Mouse (Mus musculus) adrenal gland, postnatal 25 days (tissue): ENCODE data around the gene Ptprg. TPM values are rescaled to one million over a fixed set of nuclear protein-coding genes. Genes with fewer than 3 reads are reported as not detected.

Source experiments
- DNase-seq: peaks from one replicate; pipeline ENCODE4 v3.0.0; 2021; ENCODE audit warnings: mixed read lengths
- total RNA-seq: library from RNA; stranded (reverse); gene quantifications from 2 replicates; pipeline ENCODE4 v1.2.3, GENCODE M21; 2021

Ptprg gene
- total RNA-seq, 1 experiment from 2014 or later = 106 TPM

GRCm38 (mm10) chr14:11687541-11687940 lies 134.2 kb downstream of the Ptprg start:
- DNase-seq = no peak

DNA sequence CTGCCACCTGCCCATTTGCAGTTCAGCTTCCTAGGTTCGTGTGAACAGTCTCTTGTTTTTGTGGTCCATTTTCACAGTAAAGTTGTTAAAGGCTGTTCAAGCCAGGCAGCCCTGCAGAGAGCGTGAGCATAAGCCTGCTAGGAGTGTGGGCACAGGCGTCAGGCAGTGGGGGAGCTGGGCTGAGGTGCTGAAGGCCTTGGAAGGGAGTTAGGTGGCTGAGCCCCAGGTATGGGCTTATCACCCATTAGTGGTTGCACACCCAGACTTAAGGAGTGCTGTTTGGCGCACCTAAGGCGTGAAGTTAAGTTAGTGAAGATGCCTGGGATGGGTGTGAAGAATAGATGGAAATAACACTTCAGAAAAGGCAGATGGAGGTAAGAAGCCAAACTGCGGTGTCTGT lies 134.8 kb downstream of the Ptprg start:
- no peak for DNase-seq

GRCm38 (mm10) chr14:11690066-11690465 lies 136.7 kb downstream of the Ptprg start:
- DNase-seq = no peak

DNA sequence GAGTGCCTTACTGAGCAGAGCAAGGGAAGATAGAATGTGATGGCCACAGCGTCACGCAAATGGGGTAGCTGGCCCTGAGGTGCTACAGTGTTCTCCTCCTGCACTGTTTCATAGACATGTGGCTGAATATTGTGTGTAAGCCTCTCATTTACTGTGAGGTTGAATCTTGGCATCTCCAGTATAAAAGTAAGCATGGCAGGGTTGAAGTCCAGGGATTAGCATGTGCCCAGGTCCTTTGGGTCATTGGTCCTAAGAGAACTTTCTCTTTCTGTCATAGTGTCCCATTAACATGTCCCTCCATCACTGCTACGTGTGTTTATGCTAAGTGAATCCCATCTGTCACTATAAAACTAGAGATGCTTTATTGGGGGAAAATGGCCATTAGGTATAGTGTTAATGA lies 138.2 kb downstream of the Ptprg start:
- no peak for DNase-seq

- no peak for DNase-seq
Measured at GRCm38 (mm10) chr14:11698880-11699279, 145.5 kb downstream of the Ptprg start.

- no peak for DNase-seq
Measured at GRCm38 (mm10) chr14:11699654-11700053, 146.3 kb downstream of the Ptprg start.

GRCm38 (mm10) chr14:11701516-11702249 lies 148.4 kb downstream of the Ptprg start:
- DNase-seq = no peak

DNA sequence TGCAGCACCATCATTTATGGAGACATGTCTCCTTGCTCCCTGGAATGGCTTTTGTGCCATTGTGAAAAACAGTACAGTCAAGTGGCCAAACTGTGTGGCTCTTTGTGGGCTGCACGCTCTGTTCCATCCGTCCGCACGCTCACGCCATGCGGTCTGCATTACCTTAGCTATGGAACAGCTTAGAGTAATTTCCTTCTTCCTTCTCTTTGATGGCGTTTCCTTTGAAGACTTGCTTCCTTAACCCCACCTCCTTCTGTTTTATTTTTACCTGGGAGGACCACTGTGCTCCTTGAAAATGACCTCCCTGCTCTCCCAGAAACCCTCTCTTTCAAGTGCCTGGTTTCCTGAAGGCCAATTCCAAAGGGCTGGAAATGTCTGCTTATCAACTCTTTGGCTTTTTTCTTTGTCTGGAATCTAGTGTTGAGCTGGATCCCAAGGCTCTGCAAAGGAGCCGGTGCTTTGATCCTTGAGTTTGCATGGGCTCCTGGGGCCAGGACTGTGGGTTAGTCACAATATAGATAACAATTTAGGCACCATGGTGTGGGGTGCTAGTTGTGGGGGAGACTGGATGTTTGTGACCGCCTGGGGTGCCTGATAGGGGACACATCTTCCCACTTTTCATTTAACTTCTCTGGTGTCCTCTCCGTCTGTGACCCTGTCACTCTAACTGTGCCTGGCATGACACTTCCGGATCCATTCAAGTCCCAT lies 149.6 kb downstream of the Ptprg start:
- no peak for DNase-seq

GRCm38 (mm10) chr14:11704871-11705270 lies 151.5 kb downstream of the Ptprg start:
- no peak for DNase-seq

GRCm38 (mm10) chr14:11709352-11709751 lies 156.0 kb downstream of the Ptprg start:
- DNase-seq = no peak

GRCm38 (mm10) chr14:11709798-11710197 lies 156.5 kb downstream of the Ptprg start:
- peak; percentile 38 for DNase-seq

DNA sequence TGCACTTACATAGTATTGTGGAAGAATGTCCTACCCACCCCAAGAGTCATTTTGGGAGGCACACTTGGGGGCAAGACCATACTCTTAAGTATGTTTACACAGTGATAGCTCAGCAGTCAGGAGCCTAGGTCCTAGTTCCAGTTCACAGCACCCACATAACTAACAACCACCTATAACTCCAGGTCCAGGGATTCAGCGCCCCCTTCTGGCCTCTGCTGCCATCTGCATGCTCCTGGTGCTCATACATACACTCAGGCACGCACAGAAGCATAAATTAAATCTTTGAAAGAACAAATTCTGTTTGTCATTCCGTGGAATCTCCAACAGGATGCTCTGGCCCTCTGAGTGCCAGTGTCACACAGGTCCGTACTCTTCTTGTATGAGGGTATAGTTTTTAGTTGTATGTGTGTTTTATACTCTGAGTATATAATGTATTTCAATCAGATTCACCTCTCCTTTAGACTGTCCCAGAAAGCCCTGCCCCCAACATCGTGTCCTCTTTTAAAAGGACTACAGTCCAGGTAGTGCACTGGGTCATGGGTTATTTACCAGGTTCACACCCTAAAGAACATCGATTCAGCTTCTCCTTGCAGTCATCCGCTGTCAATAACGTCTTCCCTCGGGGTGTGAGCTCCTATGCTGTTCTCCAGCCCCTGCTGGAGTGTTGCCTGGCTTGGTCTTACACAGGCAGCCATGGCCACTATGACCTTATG lies 157.2 kb downstream of the Ptprg start:
- DNase-seq = no peak

GRCm38 (mm10) chr14:11712146-11712545 lies 158.8 kb downstream of the Ptprg start:
- no peak for DNase-seq

- DNase-seq = no peak
Measured at GRCm38 (mm10) chr14:11716230-11716629, 162.9 kb downstream of the Ptprg start.

GRCm38 (mm10) chr14:11718201-11718600 lies 164.9 kb downstream of the Ptprg start:
- no peak for DNase-seq

DNA sequence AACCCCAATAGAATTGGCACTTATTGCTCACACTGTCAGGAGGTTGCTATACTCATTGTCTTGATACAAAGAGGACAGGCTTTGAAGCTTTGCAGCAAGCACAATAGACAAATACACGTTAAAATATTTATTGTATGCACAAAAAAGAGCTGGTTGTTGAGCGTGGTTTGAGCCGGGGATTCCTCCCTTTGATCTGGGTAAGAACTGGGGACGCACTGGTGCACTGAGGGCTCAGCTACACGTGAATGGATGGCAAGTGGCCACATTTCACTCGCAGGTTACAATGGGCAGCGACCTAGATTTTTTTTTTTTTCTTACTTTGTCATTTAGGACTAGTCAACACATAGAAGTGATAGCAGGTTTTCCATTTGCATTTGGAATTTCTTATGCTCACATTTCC lies 165.9 kb downstream of the Ptprg start:
- no peak for DNase-seq

- no peak for DNase-seq
Measured at GRCm38 (mm10) chr14:11722101-11722500, 168.8 kb downstream of the Ptprg start.

GRCm38 (mm10) chr14:11723876-11724275 lies 170.5 kb downstream of the Ptprg start:
- no peak for DNase-seq

GRCm38 (mm10) chr14:11731223-11731920 lies 178.0 kb downstream of the Ptprg start:
- DNase-seq = no peak

GRCm38 (mm10) chr14:11732376-11732775 lies 179.0 kb downstream of the Ptprg start:
- DNase-seq = no peak

- DNase-seq = no peak
Measured at GRCm38 (mm10) chr14:11743726-11744125, 190.4 kb downstream of the Ptprg start.

- no peak for DNase-seq
Measured at GRCm38 (mm10) chr14:11752678-11753077, 199.3 kb downstream of the Ptprg start.

- DNase-seq = no peak
Measured at GRCm38 (mm10) chr14:11754656-11755055, 201.3 kb downstream of the Ptprg start.
